In genomic region chr1:192789828-192790227, GRCm38 (mm10) we compare ENCODE assay signal across 8 mouse cellular contexts. TPM values are rescaled to one million over a fixed set of nuclear protein-coding genes. Genes with fewer than 3 reads are reported as not detected.
DNase-seq lines count a peak whose midpoint lies in the region; ATAC-seq and TF ChIP-seq lines count a peak whose summit lies in the region.

No protein-coding gene starts in this region.

- WGBS in hindbrain, embryonic 12.5 days: 61% methylated on average over 11 of the region's 11 CpGs
- WGBS in hindbrain, postnatal 0 days: 62% methylated on average over 11 of the region's 11 CpGs
- 48% methylated on average over 11 of the region's 11 CpGs for WGBS in forebrain, postnatal 0 days
- WGBS in hindbrain, embryonic 15.5 days: 77% methylated on average over 11 of the region's 11 CpGs

- TF ChIP-seq CTCF in hindbrain, postnatal 0 days (IDR thresholded peaks at IDR 0.05; ENCODE audit: low read depth): no peak
- no peak for TF ChIP-seq CTCF in forebrain, postnatal 0 days (IDR thresholded peaks at IDR 0.05; ENCODE audit: low read depth)

- H3K9me3 ChIP-seq in hindbrain, embryonic 12.5 days (replicated peaks): no peaks in the 10 kb centered on the region
- H3K9me3 ChIP-seq in hindbrain, postnatal 0 days (ENCODE audit: low read length): no peaks in the 10 kb centered on the region
- H3K9me3 ChIP-seq in forebrain, postnatal 0 days (ENCODE audit: low read length): no peaks in the 10 kb centered on the region
- no peaks in the 10 kb centered on the region for H3K9me3 ChIP-seq in hindbrain, embryonic 15.5 days

- peaks cover 22% of the 10 kb centered on the region for H3K4me1 ChIP-seq in hindbrain, embryonic 12.5 days
- H3K4me1 ChIP-seq in hindbrain, postnatal 0 days (ENCODE audit: insufficient read depth, low read length): no peaks in the 10 kb centered on the region
- H3K4me1 ChIP-seq in forebrain, postnatal 0 days (ENCODE audit: insufficient read depth): peaks cover 10% of the 10 kb centered on the region
- peaks cover 20% of the 10 kb centered on the region for H3K4me1 ChIP-seq in hindbrain, embryonic 15.5 days (replicated peaks)

- H3K4me2 ChIP-seq in hindbrain, embryonic 12.5 days (replicated peaks): no peak overlapping the region
- H3K4me2 ChIP-seq in hindbrain, postnatal 0 days (ENCODE audit: low read depth, low read length): no peak overlapping the region
- H3K4me2 ChIP-seq in forebrain, postnatal 0 days (ENCODE audit: low read depth): no peak overlapping the region
- no peak overlapping the region for H3K4me2 ChIP-seq in hindbrain, embryonic 15.5 days

- no peak for ATAC-seq in hindbrain, embryonic 12.5 days (ENCODE audit: low FRiP score)
- ATAC-seq in hindbrain, postnatal 0 days: no peak
- ATAC-seq in forebrain, postnatal 0 days: no peak
- ATAC-seq in hindbrain, embryonic 15.5 days (ENCODE audit: low FRiP score, low read depth): no peak

- no peak overlapping the region for H3K4me3 ChIP-seq in hindbrain, embryonic 12.5 days
- H3K4me3 ChIP-seq in hindbrain, postnatal 0 days (ENCODE audit: low read length): no peak overlapping the region
- no peak overlapping the region for H3K4me3 ChIP-seq in forebrain, postnatal 0 days (ENCODE audit: low read depth, low read length)
- H3K4me3 ChIP-seq in hindbrain, embryonic 15.5 days: no peak overlapping the region

- H3K27ac ChIP-seq in hindbrain, embryonic 12.5 days: 0 out of 2 replicates have a peak overlapping the region, but pooled peaks have one; percentile 17
- H3K27ac ChIP-seq in hindbrain, postnatal 0 days: no peak overlapping the region
- H3K27ac ChIP-seq in forebrain, postnatal 0 days (ENCODE audit: low read depth, low read length): no peak overlapping the region; the same call in 1 of the 2 replicates
- peak overlapping the region; percentile 65; the same call in 1 of the 2 replicates for H3K27ac ChIP-seq in hindbrain, embryonic 15.5 days (replicated peaks)

- no peak for DNase-seq in hindbrain, postnatal 0 days (ENCODE audit: low spot score)
- DNase-seq in forebrain, postnatal 0 days: peak; percentile 38
- peak; percentile 67 for DNase-seq in lung, postnatal 14 days
- no peak for DNase-seq in testis, postnatal 10 days (ENCODE audit: low spot score)
- no peak for DNase-seq in layer of hippocampus, adult 8-10 months (ENCODE audit: low spot score in 2 of 2)
- DNase-seq in left cerebral cortex, adult 8-10 months (ENCODE audit: low spot score in 2 of 2): no peak

- no peaks in the 10 kb centered on the region for H3K27me3 ChIP-seq in hindbrain, embryonic 12.5 days
- H3K27me3 ChIP-seq in hindbrain, postnatal 0 days (ENCODE audit: insufficient read depth, low read length): no peaks in the 10 kb centered on the region
- no peaks in the 10 kb centered on the region for H3K27me3 ChIP-seq in forebrain, postnatal 0 days (ENCODE audit: insufficient read depth, low read length)
- H3K27me3 ChIP-seq in hindbrain, embryonic 15.5 days: no peaks in the 10 kb centered on the region

- no peak overlapping the region for H3K9ac ChIP-seq in hindbrain, embryonic 12.5 days
- H3K9ac ChIP-seq in hindbrain, postnatal 0 days (replicated peaks; ENCODE audit: low read length): no peak overlapping the region
- no peak overlapping the region for H3K9ac ChIP-seq in forebrain, postnatal 0 days
- H3K9ac ChIP-seq in hindbrain, embryonic 15.5 days: no peak overlapping the region

- H3K36me3 ChIP-seq in hindbrain, embryonic 12.5 days: no peaks in the 10 kb centered on the region
- no peaks in the 10 kb centered on the region for H3K36me3 ChIP-seq in hindbrain, postnatal 0 days (ENCODE audit: insufficient read depth, low read length)
- no peaks in the 10 kb centered on the region for H3K36me3 ChIP-seq in forebrain, postnatal 0 days (ENCODE audit: insufficient read depth)
- no peaks in the 10 kb centered on the region for H3K36me3 ChIP-seq in hindbrain, embryonic 15.5 days

RNA-seq across cellular contexts. Expression of gene Hhat, which starts 18.8 kb away (rescaled TPM):
- polyA plus RNA-seq in hindbrain, embryonic 12.5 days (2016; fragmentation: Nextera tagmentation; extraction: Ambion mirVana): 5.9 and 7.8 TPM in 2 replicates
- total RNA-seq in hindbrain, postnatal 0 days (2014; rRNA removed): 5.4 and 6.9 TPM in 2 replicates
- 3.5 and 3.7 TPM in 2 replicates for polyA plus RNA-seq in hindbrain, postnatal 0 days (2015; fragmentation: Nextera tagmentation; extraction: Ambion mirVana)
- 2.6 and 2.8 TPM in 2 replicates for total RNA-seq in forebrain, postnatal 0 days (2014; rRNA removed)
- 1.8 TPM in 2 replicates for polyA plus RNA-seq in forebrain, postnatal 0 days (2015; fragmentation: Nextera tagmentation; extraction: Ambion mirVana)
- 3.5 and 3.6 TPM in 2 replicates for polyA plus RNA-seq in hindbrain, embryonic 15.5 days (2015; fragmentation: Nextera tagmentation; extraction: Ambion mirVana)
- 1 to 10 TPM; 1.4 to 2.1 (median 1.7) TPM for total RNA-seq in layer of hippocampus, adult 8-10 months (2022)
- 1 to 10 TPM; 2.2 to 2.6 (median 2.5) TPM for total RNA-seq in left cerebral cortex, adult 8-10 months (2022)

Comparison
In these comparisons a context has a peak if more than half of its experiments do, and no peak if none do; other contexts are left out.
1. H3K27ac ChIP-seq: peak in hindbrain, embryonic 12.5 days (single experiment) and hindbrain, embryonic 15.5 days (single experiment); none in hindbrain, postnatal 0 days (single experiment) and forebrain, postnatal 0 days (single experiment).
2. DNase-seq: peak in forebrain, postnatal 0 days (single experiment) and lung, postnatal 14 days (single experiment); none in hindbrain, postnatal 0 days (single experiment), testis, postnatal 10 days (single experiment), layer of hippocampus, adult 8-10 months (0 of 2) and left cerebral cortex, adult 8-10 months (0 of 2).